Mouse (Mus musculus): ENCODE results near the gene Rps13.

Rps13 gene

DNA sequence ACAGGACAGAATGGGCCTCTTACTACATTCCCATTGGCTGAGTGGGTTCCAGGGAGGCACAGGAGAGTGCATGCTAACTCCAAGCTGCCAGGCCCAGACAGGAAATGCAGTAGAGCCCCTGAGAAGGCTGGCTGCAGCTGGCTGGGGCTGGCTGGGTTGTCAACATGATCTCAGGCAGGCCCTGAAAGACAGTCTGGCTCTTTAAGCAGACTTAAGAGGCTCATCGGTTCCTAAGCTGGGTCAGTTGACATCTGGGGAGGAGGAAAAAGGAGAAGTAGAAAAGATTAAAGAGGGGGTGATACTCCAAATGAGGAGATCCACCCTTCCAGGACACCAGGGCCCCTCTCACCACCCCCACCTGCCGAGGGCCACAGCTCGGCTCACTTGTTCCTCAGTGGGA lies 39.0 kb downstream of the Rps13 start:
- no peak for DNase-seq (ENCODE audit: low read depth in 2 of 2, low spot score in 2 of 2)

DNA sequence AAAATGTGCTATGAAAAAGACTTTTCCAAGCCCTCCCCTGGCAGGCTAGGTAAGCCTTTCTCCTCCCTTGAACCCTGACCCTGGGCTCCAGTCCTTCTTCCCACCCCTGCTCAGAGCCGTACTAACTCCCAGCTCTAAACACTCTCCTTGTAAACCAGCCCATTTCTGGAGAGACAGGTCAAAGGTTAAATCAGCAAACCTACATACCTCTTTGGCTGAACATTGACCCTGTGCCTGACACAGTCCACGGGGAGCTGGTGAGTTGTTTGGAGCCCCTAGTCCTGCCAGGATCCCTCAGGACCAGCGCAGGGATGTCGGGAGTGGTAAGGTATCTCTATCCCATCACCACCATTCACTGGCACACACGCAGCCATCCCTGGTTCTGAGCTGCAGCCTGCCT lies 41.6 kb downstream of the Rps13 start:
- no peak for DNase-seq (ENCODE audit: low read depth in 2 of 2, low spot score in 2 of 2)

DNA sequence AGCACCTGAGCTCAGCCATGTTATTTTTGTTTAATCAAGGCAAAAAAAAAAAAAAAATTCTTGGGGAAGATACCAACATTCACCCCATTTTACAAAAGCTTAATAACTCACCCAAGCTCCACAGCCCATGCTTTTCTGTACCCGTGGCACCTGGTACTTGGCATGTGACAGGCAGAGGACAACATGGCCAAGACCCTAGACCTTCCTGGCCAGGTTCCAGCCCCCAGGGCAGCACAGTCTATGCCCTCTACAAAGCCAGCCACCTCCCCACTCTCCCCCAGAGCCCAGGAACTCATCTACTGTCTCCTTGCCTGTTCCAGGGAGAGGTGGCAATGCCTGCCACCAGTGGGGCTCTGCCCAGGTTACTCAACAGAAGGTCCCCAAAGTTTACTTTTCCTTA lies 43.4 kb downstream of the Rps13 start:
- no peak for DNase-seq (ENCODE audit: low read depth in 2 of 2, low spot score in 2 of 2)

DNA sequence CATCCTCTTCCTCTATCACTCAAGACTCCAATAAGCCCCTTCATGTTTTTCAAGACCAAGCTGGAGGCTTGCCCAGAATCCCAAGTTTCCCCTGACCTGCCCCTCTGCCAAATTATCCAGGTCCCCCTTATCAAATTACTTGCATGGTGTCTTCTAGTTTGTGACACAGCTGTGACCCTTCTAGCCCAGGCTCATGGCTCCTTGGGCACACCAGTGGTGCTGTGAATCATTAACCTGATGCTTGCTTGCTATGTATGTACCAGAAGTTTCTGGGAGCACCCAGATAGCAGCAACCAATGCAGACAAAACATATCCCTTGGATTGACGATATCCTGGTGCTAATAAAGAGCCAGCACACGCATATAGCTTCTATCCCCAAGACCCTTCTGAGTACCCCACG lies 45.0 kb downstream of the Rps13 start:
- no peak for DNase-seq (ENCODE audit: low read depth in 2 of 2, low spot score in 2 of 2)

DNA sequence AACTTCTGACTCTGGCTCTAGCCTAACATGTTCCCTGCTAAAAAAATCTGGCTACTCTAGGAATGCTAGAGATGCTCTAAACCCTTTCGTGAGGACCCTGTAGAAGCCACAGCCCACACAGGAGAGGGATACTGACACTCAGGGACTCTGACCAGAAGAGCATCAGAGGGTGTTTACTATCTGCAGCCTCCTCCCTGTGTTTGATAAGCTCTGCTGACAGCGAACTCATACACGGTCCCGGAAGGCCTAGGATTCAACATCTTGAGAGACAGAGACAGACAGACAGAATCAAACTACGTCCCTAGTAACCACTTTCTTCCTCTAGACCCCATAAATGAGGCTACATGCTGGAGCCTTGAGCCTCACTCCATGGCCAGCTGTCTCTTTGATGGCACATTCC lies 46.0 kb downstream of the Rps13 start:
- DNase-seq (ENCODE audit: low read depth in 2 of 2, low spot score in 2 of 2), result no peak

DNA sequence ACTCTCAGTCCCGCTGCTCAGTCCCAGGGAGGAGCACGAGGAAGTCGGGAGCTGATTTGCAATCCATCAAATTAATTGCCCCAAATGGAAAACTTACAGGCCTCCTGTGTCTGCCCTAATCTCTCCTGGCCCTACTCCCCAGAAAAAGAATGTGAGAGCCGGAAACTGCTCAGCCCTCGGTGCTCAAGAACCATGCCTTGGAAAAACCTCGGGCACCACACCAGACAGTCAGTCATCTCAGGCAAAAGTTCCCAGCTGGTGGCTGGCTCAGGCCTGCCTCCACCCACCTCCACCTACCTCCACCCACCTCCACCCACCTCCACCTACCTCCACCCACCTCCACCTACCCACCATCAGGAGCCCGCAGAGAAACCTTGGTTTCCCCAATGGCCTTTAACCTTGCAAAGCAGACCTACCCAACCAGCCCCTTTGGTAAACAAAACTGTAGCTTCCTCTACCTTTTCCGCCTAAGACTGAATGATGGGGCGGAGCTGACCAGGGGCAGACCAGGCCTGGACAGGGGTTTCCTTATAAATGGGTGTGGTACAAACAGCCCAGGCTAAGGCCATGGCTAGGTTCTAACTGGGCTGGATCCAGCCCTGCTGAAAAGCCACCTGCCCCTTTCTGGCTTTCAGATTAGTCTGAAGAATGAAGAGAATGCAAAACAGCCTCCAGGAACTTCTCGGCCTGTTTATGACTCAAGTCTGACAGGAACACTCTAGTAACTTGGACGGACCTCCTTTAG lies 47.2 kb downstream of the Rps13 start:
- DNase-seq (ENCODE audit: low read depth in 2 of 2, low spot score in 2 of 2), result no peak

DNA sequence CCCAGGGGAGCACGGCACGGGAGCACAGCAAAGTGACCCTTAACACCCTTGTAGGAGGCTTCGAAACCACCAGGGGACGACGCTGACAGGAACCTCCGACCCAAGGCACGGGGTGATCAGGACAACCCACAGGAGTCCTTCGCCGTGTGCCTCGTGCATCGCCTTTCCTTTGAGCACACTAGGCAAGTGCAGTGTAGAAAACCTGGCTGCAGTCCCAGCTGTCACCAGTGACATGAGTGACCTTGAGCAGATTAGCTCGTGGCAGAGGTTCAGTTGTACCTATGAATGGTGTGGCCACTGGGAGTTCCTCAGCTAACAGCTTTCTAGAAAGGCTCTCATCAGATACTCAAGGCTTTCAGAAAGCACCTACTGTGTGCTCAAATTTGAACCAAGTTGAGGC lies 47.8 kb downstream of the Rps13 start:
- DNase-seq (ENCODE audit: low read depth in 2 of 2, low spot score in 2 of 2), result no peak

DNA sequence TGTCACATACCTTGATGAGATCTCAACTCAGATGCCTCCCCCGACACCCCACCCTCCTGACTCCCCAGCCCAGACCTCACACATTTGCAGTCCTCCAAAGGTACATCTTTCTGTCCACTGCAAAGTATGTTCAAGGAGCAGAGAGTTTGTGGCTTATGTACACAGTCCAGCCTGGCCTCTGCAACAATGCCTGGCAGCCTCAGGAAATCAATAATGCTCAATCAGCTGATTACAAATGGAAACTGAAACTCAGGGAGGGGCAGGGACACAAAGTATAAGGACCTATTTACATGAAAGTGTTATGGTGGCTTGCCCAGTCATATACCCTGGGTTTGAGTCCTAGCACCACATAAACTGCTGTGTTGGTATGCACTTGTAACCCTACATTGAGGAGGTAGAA lies 48.8 kb downstream of the Rps13 start:
- DNase-seq (ENCODE audit: low read depth in 2 of 2, low spot score in 2 of 2), result no peak

DNA sequence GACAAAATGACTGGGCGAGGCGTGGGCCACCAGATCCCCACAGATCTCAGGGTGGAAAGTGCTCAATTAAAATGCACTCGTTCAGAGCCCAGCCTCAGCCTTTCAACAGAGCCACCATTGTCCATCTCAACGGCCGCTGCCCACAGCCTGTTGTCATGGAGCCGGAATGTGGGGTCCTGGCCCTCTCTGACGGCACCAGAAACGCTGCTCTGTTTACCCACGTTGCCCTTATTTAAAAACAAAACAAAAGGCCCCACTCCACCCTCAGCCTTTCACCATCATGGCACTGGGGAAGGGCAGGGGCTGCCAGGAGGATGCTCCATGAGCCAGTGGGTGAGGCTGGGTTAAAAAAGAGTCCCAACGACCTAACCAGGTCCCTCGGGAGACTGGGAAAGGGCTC lies 51.2 kb downstream of the Rps13 start:
- no peak for DNase-seq (ENCODE audit: low read depth in 2 of 2, low spot score in 2 of 2)
